Mouse (Mus musculus) T-helper 1 cell (primary cell): ENCODE data around the gene Hectd4.
"Not testable (repeated sequence)": the region's sequence is repeated elsewhere in the genome, so short reads cannot be mapped to it uniquely, and the experiment has no call there.

Source experiments
- in situ Hi-C: fragments of 300-600 bp; cut with MboI, MseI; formaldehyde crosslinking; loops from one replicate; pipeline ENCODE4 v1.15.1; 2025; ENCODE audit warnings: high pct_unique_total_duplicates

Gene Hectd4

DNA sequence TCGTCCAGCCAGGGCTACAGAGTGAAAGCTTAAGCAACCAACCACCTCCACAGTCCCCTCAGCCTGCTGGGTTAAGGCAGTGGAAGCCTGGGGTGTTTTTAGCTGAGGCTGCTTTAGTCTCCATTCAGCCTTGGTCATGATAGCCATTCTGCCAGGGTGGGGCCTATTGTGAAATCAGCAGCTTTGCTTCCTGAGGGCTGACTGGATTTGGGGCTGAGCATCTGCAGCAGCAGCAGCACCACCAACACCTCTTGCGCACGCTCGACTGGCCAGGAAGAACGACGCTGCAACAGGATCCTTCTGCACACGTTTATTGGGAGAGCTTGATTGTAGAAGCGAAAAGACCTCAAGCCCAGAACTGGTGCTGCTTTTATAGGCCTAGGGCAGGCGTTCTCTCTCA is 63.0 kb downstream of the Hectd4 start:
- in situ Hi-C loops, result no loop called here

DNA sequence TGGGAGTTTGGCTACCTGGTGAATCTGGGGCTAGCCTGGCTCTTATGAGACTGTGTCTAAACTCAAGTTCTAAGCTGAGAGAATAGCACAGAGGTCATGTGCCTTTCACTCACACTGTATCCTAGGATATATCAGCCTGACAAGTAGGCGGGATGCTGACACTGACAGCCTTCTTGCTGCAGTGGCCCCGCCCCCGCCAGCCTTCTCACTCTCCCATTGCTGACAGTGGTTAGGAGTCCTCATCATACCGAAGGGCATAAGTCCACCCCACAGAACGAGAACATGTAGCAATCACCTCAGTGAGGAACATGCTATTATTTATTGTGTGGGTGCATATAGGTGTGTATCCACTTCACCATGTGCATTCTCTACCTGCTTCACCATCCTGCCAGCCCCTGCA is 64.8 kb downstream of the Hectd4 start:
- in situ Hi-C loops, result no loop called here

DNA sequence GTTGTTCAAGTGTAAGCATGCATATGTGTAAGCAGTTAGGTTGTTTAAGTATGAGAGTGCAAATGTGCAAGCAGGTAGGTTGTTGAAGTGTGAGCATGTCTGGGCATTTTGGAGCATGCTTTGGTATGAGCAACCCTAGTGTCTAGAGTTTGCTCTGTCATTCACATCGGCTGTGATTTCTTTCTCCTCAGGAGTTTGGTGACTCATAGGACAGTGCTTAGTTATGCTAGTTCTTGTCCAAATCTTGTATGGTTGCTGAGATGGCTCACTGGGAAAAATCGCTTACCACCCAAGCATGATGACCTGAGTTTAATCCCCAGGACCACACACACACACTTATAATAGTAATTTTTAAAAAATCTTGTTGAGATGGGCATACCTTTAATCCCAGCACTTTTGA is 67.2 kb downstream of the Hectd4 start:
- in situ Hi-C loops, result no loop called here

DNA sequence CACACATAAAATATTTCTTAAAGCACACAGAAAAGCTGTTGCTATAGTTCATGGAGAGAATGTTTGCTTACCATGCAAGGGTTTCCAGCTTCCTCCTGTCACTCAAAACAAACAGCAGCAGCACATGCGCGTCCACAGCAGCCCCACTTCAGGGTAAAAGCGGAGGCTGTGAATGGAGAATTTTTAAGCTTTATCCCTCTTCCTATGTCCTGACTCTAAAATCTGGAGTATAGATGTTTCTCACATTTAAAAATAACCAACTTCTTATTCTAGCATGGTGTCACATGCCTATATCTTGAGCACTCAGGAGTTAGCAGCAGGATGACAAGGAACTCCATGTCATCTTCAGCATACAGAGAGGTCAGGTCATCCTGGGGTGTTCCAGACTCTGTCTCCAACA is 70.3 kb downstream of the Hectd4 start:
- in situ Hi-C loops, result no loop called here

DNA sequence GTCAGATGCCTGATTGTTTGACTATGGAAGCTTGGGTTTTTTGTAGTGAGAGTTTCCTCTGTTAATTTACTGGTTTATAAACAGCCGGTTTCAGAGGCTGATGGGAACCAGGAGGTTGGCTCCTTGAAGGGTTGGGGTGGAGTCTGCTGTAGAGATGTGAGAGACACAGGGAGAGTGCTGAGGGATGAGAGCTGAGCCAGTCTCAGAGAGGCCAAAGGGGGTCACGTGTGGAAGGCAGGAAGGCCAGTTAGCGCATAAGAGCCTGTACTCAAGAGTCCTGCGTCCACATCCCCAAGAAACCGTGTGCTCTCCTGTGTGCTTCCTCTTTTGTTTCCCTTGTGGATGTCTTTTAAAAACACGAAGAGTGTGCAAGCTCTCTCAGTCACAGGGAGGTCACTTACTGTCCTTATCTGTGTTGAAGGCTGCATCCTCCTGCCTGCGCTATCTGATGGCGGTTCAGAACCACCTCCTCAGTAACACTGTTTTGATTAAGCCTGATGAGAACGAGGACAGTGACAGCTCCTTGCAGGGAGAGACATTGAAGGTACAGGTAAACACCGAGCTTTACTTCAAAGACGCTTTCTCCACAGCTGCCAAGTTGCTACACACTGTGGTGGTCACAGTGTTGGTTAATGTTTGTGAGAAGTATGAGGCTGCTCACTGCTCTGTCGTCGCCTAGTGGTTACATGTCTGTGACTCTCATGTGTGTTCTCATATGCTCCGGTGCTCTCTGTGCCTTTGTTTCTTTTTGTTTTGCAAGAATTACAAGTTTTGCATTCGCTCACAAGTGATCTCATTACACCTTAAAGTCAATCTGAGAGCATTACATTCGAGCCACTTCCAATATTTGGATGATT is 72.5 kb downstream of the Hectd4 start:
- in situ Hi-C loops, result no loop called here

DNA sequence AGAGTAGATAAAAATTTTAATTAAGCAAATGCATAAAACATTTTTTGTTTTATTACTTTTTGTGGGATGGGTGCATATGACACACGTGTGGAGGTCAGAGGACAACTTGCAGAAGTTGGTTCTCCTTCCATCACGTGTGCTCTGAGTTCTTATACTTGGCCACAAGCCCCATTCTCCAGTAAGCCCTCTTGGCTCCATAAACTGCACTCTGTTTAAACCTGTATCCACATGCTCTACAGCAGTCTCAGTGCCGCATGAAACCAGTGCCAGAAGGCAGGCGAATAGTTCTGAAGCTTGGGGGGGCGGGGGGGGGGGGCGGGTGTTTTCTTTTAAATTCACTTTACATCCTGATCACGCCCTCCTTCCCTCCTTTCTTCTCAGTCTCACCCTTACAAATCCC is 85.0 kb downstream of the Hectd4 start:
- in situ Hi-C loops, result no loop called here

DNA sequence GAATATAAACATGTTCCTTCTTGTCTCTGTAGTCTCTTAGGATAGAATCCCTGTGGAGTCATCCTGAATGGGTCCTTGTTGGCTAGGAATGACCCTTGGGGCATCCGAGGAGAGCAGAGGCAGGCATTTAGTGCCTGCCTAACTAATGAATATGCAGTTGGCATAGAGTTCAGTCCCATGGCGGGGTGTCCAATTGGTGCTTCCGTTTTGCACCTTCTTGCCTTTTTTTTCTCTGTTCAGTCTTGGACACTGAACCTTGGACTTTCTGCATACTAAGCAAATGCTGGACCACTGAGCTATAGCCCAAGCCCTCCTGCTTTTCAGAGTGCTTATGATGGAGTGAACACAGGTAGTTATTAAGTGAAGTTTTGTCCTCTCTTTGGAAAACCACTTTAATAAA is 87.6 kb downstream of the Hectd4 start:
- in situ Hi-C loops, result no loop called here

DNA sequence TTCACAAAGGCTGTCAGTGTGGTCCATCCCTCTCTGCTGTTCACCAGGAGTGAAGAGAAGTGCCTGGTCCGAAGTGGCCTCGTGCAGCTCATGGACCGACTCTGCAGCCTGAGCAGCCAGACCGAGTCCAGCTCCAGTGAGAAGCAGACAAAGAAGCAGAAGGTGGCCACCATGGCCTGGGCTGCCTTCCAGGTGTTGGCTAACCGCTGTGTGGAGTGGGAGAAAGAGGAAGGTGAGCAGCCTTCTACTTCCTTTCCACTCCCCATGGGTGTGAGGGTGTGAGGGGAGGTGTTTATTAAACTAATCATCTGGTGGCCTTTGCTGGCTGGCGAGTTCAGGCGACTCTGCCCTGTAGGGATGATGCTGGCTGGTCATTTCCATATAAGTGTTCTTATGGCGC is 91.6 kb downstream of the Hectd4 start:
- in situ Hi-C loops, result no loop called here

DNA sequence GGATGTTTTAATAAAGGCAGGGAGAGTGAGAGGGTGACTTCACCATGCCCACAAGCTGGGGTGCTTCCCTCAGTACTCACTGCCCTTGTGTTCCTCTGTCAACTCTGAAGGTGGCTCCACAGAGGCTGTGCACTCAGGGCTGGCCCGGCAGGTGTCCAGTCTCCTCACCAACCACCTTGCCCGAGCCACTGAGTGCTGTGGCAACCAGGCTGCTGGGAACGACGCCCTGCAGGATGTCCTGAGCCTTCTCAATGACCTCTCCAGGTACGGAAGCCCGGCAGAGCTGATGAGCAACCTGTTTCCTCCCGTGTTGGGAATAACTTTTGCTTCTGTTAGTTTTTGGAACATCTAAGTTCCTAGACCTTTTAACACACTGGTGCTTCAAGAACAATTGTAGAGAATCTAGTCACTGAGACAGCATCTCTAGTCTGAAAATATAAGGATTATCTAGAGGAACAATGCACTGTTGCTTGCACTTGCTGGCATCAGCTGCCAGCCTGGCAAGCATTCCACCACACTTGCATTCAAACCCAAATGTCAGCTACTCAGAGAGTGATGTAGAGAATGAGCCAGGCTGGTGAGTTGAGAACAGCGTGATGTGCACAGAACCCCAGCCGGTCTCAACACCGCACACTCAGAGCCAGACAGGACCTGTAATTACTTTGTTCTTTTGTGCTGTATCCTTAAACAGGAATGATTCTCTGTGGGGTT is 93.9 kb downstream of the Hectd4 start:
- in situ Hi-C loops, result no loop called here

DNA sequence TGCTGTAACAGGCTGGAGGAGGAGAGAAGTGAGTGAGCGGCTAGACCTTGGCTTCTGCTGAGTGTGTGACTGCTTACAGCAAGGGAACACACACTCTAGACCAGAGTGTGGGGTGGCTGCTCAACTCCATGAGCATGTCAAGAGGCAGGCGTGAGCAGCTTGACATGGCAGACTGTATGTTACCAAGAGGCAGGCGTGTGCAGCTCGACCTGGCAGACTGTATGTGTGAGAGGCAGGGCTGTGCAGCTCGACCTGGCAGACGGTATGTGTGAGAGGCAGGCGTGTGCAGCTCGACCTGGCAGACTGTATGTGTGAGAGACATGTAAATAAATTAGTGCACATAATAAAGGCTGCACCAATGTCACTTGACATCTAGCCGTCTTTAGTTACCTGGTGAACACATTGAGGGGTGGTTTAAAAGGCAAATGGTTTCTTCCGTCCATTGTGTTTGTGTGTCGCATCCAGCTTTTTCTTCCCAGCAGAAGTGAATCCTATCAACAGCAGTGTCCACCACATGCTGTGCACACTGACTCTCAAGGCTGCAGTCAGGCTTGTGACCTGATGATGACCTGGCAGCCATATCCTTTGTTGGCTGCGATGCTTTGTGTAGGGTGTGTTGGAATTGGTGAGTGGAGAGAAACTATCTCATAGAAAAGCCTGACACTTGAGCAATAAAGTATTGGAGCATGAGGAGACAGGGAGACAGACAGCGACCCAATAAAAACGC is 106.2 kb downstream of the Hectd4 start:
- in situ Hi-C loops, result no loop called here

DNA sequence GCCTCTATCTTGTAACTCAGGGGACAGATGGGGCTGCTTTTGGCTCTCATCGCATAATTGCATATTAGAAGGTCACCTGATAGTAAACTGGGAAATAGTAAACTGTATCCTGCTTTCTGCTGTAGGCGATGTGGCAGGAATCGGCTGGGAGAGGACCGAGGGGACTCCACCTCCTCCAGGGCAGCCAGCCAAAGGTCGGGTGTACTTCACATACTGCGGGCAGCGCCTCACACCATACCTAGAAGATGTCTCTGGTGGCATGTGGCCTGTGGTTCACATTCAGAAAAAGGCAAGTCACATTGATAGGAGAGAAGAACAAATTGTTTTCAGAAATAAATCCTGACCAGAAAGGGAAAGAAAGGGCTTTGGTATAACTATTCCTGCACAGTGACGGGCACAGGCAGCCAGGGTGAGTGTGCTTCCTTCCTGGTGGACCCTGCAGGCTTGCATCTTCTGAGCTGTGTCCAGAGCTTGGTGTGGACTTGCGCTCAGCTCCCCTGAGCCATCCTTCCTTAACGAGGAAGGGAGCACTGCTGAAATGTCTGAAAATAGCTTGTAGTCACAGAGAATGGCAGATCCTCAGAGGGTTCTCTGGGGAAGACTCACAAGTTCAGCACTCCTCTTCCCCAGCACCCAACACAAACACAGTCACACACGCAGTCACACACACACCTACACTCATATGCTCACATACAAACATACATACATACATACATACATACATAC is 109.5 kb downstream of the Hectd4 start:
- in situ Hi-C loops, result no loop called here

DNA sequence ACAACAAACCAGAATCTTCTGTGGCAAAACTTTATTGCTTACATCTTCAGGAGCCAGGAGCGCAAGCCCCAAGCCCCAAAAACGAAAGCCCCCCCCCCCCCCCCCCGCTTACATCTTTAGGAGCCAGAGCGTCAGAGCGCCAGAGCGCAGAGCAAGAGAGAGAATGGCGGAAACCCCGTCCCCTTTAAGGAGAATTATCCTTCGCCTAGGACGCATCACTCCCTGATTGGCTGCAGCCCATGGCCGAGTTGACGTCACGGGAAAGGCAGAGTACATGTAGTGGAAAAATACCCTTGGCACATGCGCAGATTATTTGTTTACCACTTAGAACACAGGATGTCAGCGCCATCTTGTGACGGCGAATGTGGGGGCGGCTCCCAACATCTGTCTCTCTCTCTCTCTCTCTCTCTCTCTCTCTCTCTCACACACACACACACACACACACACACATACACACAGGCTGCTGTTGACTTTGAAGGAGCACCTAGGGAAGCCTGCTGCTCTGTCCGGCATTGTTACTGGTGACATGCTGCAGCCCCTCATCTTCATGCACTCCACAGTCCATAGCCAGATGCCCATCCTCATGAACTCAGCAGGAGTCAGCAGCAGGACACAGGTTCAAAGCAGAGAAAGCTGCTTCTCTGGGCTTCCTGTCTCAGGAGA is 110.3 kb downstream of the Hectd4 start:
- in situ Hi-C loops, result not testable (repeated sequence)

DNA sequence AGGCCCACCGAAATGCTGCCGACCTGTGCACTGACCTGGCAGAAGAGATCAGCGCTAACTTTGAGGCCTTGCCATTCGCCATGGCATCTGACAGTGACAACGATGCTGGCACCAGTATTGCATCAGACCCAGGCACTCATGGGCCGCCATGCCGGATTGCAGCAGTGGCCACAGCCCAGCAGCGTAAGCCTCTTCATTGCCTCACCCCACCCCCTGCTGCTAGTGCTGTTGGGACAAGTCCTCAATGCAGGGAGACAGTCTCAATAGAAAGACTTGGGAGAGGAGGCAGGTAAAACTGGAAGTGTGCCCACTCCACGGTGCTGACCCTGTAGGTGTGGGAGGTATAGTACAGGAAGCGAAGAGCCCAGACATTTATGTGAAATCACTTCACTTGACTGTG is 111.7 kb downstream of the Hectd4 start:
- in situ Hi-C loops, result no loop called here

DNA sequence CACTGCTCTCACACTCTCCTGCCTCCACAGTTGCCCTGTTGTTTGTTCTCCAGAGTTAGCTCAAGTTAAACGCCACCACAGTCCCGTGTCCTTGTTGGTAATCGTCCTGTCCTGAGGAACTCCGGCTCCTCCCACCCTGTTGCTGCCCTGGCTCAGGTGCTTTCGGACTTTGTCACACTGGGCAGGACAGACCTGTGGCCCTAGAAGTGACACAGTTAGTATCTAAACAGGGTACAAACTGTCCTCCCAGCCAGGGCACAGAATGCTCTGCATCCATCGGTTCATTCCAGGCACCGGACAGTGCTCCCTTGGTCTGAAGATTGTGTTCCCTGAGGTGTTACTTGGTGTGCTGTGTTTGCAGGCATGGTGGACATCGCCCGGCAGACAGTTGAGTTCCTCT is 114.0 kb downstream of the Hectd4 start:
- in situ Hi-C loops, result no loop called here

DNA sequence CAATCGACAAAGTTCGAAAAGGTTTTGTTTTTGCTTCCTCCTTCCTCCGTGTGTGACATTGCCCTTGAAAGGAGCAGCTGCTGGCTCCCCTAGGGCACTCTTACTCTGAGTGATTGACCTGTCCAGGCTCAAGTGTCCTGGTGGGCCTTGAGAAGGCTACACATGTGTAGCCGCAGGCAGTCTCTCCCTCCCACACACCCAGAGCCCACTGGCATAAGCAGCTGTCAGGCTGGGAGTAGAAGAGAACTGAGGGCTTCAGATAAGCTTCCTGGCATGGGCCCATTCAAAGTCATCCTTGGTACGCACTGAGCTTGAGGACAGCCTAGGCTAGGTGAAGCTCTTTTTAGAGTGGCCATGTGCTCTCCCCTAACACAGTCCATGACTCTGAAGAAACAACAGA is 114.4 kb downstream of the Hectd4 start:
- in situ Hi-C loops, result no loop called here

DNA sequence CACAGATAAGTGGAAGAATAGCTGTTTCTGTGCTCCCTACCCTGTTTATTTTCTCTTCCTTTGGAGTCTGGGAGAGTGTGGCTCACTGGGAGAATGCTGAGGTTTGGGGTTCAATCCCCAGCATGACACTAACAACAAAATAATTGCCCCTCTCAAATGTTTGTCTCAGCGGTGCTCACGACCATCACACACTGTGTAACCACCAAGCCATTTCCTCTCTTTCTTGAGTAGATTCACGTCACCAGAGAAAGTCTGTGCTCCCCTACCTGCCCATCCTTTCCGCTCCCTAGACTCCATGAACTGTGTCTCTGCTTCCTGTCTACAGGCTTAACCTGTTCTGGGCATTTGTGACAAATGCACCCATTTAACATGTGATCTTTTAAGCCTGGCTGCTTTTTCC is 115.4 kb downstream of the Hectd4 start:
- in situ Hi-C loops, result no loop called here

DNA sequence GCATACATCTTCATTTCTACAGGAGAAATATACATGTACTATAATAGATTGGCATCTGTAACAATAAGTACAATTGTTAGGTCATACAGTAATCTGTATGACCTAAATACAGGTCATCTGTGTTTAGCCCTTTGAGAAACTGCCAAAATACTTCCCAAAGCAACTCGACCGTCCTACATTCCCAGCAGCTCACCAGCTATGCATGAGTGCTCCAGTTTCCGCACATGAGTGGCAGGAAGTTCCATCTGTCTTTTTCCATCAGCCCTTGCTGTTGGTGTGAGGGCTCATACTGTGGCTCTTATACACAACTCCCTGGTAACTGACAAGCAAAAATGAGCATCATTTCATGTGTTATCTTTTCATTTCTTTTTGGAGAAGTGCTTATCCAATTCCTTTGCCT is 116.0 kb downstream of the Hectd4 start:
- in situ Hi-C loops, result no loop called here

DNA sequence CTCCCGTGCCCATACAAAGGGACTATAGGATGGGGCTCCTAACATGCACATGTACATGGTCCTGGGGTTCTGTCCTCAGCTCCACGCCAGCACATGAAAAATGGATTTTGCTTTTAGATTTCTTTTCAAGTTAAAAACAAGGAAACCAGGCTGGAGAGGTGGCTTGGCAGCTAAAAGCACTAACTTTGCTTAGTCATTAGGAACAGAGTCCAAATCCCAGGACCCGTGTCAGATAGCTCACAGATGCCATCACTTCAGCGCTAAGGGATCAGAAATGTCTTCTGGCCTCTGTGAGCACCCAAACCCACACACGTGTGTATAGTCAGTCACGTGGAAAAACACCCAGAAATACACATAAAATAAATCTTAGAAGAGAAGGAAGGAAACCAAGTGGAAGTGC is 116.8 kb downstream of the Hectd4 start:
- in situ Hi-C loops, result no loop called here

DNA sequence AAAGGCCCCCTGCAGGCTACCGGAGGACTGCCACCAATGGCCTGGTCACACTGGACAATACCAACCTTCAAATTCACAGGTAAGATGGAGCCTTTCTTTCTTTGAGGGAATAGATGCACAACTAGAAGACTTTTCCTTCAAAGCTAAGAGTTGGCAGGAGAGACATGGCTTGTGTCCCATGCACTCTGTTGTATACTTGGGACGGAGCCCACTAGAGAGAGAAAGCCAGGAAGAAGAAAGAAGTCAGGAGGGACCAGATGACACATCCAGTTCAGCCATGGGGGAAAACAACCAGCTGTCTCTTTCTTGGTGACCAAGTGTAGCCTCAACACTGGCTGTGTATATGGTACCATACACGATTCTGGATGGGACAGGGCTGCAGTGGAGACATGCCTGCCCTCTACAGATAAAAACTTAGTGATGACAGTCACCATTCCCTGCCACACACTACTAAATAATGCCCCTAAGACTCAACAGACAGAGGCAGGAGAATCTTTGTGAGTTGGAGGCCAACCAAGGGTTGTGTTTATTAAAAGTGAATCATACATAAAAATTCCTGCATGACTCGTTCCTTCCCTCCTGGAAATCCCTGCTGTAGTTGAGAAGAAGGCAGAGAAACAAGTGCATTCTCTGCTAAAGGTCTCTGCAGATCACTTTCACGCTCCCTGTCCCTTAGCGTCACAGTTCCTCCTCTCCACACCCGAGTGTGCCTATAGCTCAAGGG is 119.7 kb downstream of the Hectd4 start:
- in situ Hi-C loops, result no loop called here

DNA sequence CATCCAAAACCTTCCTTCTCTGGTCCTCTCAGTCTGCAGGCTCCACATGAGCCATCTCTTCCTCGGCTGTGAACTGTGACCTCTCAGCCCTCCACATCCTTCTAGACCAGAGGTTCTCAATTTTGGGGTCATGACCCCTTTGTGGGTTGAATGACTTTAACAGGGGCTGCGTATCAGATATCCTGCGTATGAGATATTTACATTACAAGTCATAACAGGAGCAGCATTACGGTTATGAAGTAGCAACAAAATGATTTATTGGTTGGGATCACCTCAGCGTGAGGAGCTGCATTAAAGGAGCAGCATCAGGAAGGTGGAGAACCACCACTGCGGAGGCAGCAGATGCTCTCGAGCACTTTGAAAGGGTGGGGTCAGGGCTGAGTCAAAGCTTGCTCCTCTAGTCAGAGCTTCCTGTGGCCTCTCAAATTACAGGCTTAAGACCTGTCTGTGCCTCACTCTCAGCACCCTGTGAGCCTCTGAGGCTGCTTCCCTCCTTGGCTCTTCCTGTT is 121.0 kb downstream of the Hectd4 start:
- in situ Hi-C loops, result no loop called here

DNA sequence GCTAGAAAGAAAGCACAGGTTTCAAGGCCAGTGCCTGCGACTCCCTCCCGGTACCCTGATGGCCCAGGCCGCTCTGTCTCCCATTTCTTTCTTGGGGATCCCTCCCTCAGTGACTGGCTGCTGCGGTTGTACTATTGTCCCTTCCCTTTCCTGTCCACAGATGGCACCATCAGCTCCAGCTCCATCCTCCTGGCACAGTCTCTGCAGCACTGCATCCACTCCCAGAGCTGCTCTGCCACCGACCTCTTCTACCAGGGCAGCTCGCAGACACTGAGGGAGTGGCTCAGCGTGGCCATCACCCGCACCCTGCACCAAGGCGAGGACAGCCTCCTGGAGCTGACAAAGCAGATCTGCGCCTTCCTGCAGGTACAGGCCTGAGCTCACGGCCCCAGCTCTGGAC is 122.5 kb downstream of the Hectd4 start:
- in situ Hi-C loops, result no loop called here
